Mouse (Mus musculus): ENCODE measurements at regions not wholly inside any gene's neighbourhood (a gene's known extent, or its start where the extent isn't known, plus 50 kb on each side); places are given as distances from the start of the nearest gene placed in this dataset.

DNA sequence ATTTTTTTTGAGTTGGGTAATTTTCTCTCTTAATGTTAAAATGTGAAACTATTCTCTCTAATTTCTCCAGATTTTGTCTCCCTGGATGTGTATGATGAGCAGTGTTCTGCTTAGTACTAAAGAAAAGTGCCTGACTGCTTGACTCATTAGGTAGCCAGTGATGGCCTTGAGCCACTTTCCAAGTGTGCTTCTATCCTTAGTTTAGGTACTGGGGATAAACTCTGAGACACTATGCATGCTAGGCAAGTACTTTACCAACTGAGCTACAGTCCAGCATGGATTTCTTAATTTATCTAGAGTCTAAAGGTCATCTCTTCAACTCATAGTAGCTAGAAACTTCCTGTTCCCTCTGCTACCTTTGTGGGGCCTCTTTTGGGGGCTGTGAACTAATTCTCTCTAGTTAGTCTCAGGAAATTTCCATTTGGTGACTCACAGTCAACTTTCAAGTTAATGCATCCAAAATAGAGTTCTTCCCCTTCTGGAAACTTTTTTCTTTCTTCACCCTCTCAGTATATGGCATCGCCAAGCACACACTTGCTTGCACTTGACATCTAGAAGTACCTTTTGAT is 112.8 kb downstream of the Ube2e3 start:
- 62% methylated on average over 1 of the region's 1 CpGs for whole genome bisulfite sequencing
- Histone ChIP-seq H3K4me3 (ENCODE audit: control insufficient read depth in 1 of 2, insufficient read depth in 1 of 2, low read depth in 1 of 2, low read length in 2 of 2) (no peak overlapping the region), H3K4me1 (ENCODE audit: control insufficient read depth in 2 of 2, insufficient read depth in 2 of 2, low read length in 2 of 2) (no peaks in the 10 kb centered on the region), H3K4me2 (ENCODE audit: low read length) (no peak overlapping the region), H3K27ac (replicated peaks in 1 of 2; ENCODE audit: control insufficient read depth in 1 of 2, insufficient read depth in 1 of 2, low read depth in 2 of 2, low read length in 2 of 2) (no peak overlapping the region), H3K9me3 (ENCODE audit: control insufficient read depth, low read length) (no peaks in the 10 kb centered on the region), H3K9ac (ENCODE audit: low read length) (no peak overlapping the region), H3K27me3 (ENCODE audit: control insufficient read depth, insufficient read depth, low read length) (no peaks in the 10 kb centered on the region), H3K36me3 (ENCODE audit: control insufficient read depth, insufficient read depth, low read length) (no peaks in the 10 kb centered on the region)
- no peak for ATAC-seq (ENCODE audit: insufficient number of reproducible peaks, insufficient read depth, low FRiP score, low read depth)

DNA sequence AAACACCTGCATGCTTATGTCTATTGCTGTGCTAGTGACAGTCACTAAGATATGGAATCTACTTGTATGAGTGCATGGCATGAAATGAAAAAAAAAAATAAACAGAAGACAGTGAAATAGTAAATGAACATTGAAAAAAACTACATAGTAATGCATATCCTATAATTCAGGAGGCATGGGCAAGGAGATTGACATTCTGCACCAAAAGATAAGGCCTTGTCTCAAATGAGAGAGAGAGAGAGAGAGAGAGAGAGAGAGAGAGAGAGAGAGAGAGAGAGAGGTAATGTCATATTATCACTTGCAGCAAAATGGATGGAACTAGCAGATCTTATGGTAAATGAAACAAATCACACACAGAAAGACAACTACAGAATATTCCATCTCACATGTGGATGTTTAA is 115.4 kb downstream of the Ube2e3 start:
- no peak overlapping the region for H3K27ac ChIP-seq (replicated peaks in 1 of 2; ENCODE audit: control insufficient read depth in 1 of 2, insufficient read depth in 1 of 2, low read depth in 2 of 2, low read length in 2 of 2)
- no peak for ATAC-seq (ENCODE audit: insufficient number of reproducible peaks, insufficient read depth, low FRiP score, low read depth)
- no peak overlapping the region for H3K9ac ChIP-seq (ENCODE audit: low read length)
- no peaks in the 10 kb centered on the region for H3K4me1 ChIP-seq (ENCODE audit: control insufficient read depth in 2 of 2, insufficient read depth in 2 of 2, low read length in 2 of 2)
- H3K4me2 ChIP-seq (ENCODE audit: low read length) = no peak overlapping the region
- no peaks in the 10 kb centered on the region for H3K36me3 ChIP-seq (ENCODE audit: control insufficient read depth, insufficient read depth, low read length)
- no peaks in the 10 kb centered on the region for H3K27me3 ChIP-seq (ENCODE audit: control insufficient read depth, insufficient read depth, low read length)
- H3K4me3 ChIP-seq (ENCODE audit: control insufficient read depth in 1 of 2, insufficient read depth in 1 of 2, low read depth in 1 of 2, low read length in 2 of 2) = no peak overlapping the region
- H3K9me3 ChIP-seq (ENCODE audit: control insufficient read depth, low read length) = no peaks in the 10 kb centered on the region

DNA sequence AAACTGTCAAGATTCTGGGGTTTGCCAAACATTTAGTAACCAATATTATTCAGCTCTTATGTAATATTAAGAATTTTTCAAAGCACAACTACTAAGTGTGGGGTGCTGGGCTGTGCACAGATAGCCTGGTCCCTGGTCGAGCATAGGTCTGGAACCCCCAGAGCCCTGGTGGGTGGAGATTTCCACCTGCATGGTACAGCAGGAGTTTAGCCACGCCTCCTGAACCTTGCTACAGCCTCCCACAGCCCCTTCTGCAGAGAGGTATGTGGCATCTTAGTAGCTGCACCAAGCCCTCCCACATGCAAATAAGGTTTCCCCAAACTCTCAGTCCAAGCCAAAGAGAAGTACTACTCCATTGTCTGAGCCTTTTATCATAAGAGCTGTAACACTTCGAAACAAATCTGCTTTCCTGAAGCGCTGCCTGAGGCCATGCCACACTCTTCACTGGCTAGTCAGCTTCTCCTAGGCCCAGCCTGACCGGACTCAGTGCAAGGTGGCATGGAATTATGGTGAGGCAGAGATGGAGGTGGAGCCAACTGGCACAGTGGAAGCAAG is 116.1 kb downstream of the Ube2e3 start:
- WGBS = 55% methylated on average over 5 of the region's 5 CpGs
- H3K36me3 ChIP-seq (ENCODE audit: control insufficient read depth, insufficient read depth, low read length) = no peaks in the 10 kb centered on the region
- no peak for ATAC-seq (ENCODE audit: insufficient number of reproducible peaks, insufficient read depth, low FRiP score, low read depth)
- no peaks in the 10 kb centered on the region for H3K9me3 ChIP-seq (ENCODE audit: control insufficient read depth, low read length)
- no peaks in the 10 kb centered on the region for H3K27me3 ChIP-seq (ENCODE audit: control insufficient read depth, insufficient read depth, low read length)
- no peak overlapping the region for H3K4me3 ChIP-seq (ENCODE audit: control insufficient read depth in 1 of 2, insufficient read depth in 1 of 2, low read depth in 1 of 2, low read length in 2 of 2)
- H3K27ac ChIP-seq (replicated peaks in 1 of 2; ENCODE audit: control insufficient read depth in 1 of 2, insufficient read depth in 1 of 2, low read depth in 2 of 2, low read length in 2 of 2) = no peak overlapping the region
- no peak overlapping the region for H3K4me2 ChIP-seq (ENCODE audit: low read length)
- no peak overlapping the region for H3K9ac ChIP-seq (ENCODE audit: low read length)
- no peaks in the 10 kb centered on the region for H3K4me1 ChIP-seq (ENCODE audit: control insufficient read depth in 2 of 2, insufficient read depth in 2 of 2, low read length in 2 of 2)

DNA sequence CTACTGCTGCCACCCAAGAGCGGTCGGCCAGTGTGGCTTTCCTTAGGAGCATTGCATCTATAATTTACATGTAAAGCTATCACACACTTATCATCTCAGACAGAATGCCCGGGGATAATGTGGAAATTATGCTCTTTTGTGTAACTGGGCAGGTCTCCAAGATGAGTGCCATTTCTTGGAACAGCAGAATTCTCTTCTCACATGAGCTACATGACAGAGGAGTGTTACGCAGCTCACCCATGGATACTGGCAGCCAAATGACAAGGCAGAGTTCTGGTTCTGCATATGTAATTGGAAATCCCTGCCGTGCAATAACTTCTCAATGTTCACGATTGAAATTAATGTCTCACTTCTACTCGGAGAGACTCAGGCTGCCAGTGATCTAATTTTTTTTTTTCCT is 119.1 kb downstream of the Ube2e3 start:
- H3K36me3 ChIP-seq (ENCODE audit: control insufficient read depth, insufficient read depth, low read length) = no peaks in the 10 kb centered on the region
- H3K27ac ChIP-seq (replicated peaks in 1 of 2; ENCODE audit: control insufficient read depth in 1 of 2, insufficient read depth in 1 of 2, low read depth in 2 of 2, low read length in 2 of 2) = no peak overlapping the region
- no peak overlapping the region for H3K4me2 ChIP-seq (ENCODE audit: low read length)
- no peak for ATAC-seq (ENCODE audit: insufficient number of reproducible peaks, insufficient read depth, low FRiP score, low read depth)
- H3K9ac ChIP-seq (ENCODE audit: low read length) = no peak overlapping the region
- WGBS = 80% methylated on average over 7 of the region's 7 CpGs
- no peak overlapping the region for H3K4me3 ChIP-seq (ENCODE audit: control insufficient read depth in 1 of 2, insufficient read depth in 1 of 2, low read depth in 1 of 2, low read length in 2 of 2)
- H3K9me3 ChIP-seq (ENCODE audit: control insufficient read depth, low read length) = no peaks in the 10 kb centered on the region
- H3K4me1 ChIP-seq (ENCODE audit: control insufficient read depth in 2 of 2, insufficient read depth in 2 of 2, low read length in 2 of 2) = no peaks in the 10 kb centered on the region
- no peaks in the 10 kb centered on the region for H3K27me3 ChIP-seq (ENCODE audit: control insufficient read depth, insufficient read depth, low read length)

DNA sequence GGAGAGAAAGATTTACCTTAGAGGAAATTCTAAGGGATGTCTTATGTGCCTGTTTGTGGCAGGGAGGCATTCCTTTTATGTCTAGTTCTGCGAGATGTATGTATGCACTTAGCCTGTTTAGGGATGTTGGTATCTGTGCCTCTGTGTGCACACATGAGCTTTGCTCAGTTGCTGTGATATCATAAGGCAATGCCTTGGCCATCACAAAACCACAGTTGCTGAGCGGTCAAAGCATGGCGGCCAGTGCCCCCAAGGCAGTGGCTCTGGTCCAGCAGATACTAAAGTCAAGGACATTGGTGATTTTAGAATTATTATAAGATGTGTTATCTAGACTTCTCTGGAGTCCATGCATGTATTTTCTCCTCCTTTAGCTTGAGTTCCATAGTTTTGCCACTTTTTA is 119.5 kb downstream of the Ube2e3 start:
- H3K36me3 ChIP-seq (ENCODE audit: control insufficient read depth, insufficient read depth, low read length) = no peaks in the 10 kb centered on the region
- no peak overlapping the region for H3K4me2 ChIP-seq (ENCODE audit: low read length)
- WGBS = 89% methylated on average over 3 of the region's 3 CpGs
- H3K9me3 ChIP-seq (ENCODE audit: control insufficient read depth, low read length) = no peaks in the 10 kb centered on the region
- H3K4me1 ChIP-seq (ENCODE audit: control insufficient read depth in 2 of 2, insufficient read depth in 2 of 2, low read length in 2 of 2) = no peaks in the 10 kb centered on the region
- no peak overlapping the region for H3K27ac ChIP-seq (replicated peaks in 1 of 2; ENCODE audit: control insufficient read depth in 1 of 2, insufficient read depth in 1 of 2, low read depth in 2 of 2, low read length in 2 of 2)
- no peak for ATAC-seq (ENCODE audit: insufficient number of reproducible peaks, insufficient read depth, low FRiP score, low read depth)
- H3K9ac ChIP-seq (ENCODE audit: low read length) = no peak overlapping the region
- H3K27me3 ChIP-seq (ENCODE audit: control insufficient read depth, insufficient read depth, low read length) = no peaks in the 10 kb centered on the region
- H3K4me3 ChIP-seq (ENCODE audit: control insufficient read depth in 1 of 2, insufficient read depth in 1 of 2, low read depth in 1 of 2, low read length in 2 of 2) = no peak overlapping the region

DNA sequence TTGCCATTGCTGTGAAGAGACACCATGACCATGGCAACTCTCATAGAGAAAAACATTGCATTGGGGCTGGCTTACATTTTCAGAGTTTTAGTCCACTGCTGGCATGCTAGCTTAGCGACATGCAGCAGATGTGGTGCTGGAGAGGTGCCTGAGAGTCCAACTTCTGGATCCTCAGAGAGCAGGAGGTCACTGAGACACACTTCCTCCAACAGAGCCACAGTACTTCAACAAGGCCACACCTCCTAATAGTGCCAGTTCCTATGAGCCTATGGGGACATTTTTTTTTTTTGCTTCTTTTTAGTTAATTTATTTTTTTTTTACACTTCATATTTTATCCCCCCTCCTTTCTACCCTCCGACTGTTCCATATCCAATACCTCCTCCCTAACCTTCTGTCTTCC is 120.3 kb downstream of the Ube2e3 start:
- no peaks in the 10 kb centered on the region for H3K9me3 ChIP-seq (ENCODE audit: control insufficient read depth, low read length)
- H3K27me3 ChIP-seq (ENCODE audit: control insufficient read depth, insufficient read depth, low read length) = no peaks in the 10 kb centered on the region
- no peak overlapping the region for H3K4me3 ChIP-seq (ENCODE audit: control insufficient read depth in 1 of 2, insufficient read depth in 1 of 2, low read depth in 1 of 2, low read length in 2 of 2)
- no peaks in the 10 kb centered on the region for H3K36me3 ChIP-seq (ENCODE audit: control insufficient read depth, insufficient read depth, low read length)
- WGBS = 82% methylated on average over 2 of the region's 2 CpGs
- no peak for ATAC-seq (ENCODE audit: insufficient number of reproducible peaks, insufficient read depth, low FRiP score, low read depth)
- H3K27ac ChIP-seq (replicated peaks in 1 of 2; ENCODE audit: control insufficient read depth in 1 of 2, insufficient read depth in 1 of 2, low read depth in 2 of 2, low read length in 2 of 2) = no peak overlapping the region
- H3K9ac ChIP-seq (ENCODE audit: low read length) = no peak overlapping the region
- H3K4me1 ChIP-seq (ENCODE audit: control insufficient read depth in 2 of 2, insufficient read depth in 2 of 2, low read length in 2 of 2) = no peaks in the 10 kb centered on the region
- H3K4me2 ChIP-seq (ENCODE audit: low read length) = no peak overlapping the region

DNA sequence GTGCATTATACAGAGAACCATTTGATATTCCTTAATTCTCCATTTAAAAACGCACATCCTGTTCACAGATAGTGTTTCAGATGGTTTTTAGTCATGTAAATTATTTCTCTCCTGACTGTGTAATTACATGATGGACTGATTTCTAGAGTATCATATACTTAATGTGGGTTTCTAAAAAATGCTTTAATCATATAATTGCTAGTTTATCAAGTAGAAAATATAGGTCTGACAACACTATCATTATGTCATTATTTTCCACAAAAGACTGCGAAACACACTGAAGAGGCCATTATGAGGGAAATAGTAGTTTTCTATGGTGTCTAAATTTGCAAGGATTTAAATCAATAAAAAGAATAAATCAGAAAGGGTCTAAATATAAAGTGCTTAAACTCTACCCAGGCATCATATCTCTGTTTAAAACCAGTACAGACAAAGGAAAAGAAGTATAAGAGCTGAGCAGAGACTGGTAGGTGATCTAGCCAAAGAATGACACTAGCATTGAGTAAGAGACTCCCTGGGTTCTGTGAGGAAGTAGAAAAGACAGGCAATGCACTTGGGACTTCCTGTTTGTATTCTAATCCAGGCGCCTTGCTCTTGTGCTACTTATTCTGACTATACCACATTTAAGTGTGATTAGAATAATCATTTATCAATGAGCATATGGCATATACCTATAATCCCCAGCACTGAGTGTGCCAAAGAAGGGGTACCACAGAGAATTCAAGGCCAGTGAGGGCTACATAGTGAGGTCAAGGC is 127.1 kb downstream of the Ube2e3 start:
- H3K27me3 ChIP-seq (ENCODE audit: control insufficient read depth, insufficient read depth, low read length) = no peaks in the 10 kb centered on the region
- WGBS = 85% methylated on average over 3 of the region's 3 CpGs
- H3K27ac ChIP-seq (replicated peaks in 1 of 2; ENCODE audit: control insufficient read depth in 1 of 2, insufficient read depth in 1 of 2, low read depth in 2 of 2, low read length in 2 of 2) = no peak overlapping the region
- no peaks in the 10 kb centered on the region for H3K9me3 ChIP-seq (ENCODE audit: control insufficient read depth, low read length)
- no peaks in the 10 kb centered on the region for H3K36me3 ChIP-seq (ENCODE audit: control insufficient read depth, insufficient read depth, low read length)
- no peaks in the 10 kb centered on the region for H3K4me1 ChIP-seq (ENCODE audit: control insufficient read depth in 2 of 2, insufficient read depth in 2 of 2, low read length in 2 of 2)
- no peak overlapping the region for H3K4me3 ChIP-seq (ENCODE audit: control insufficient read depth in 1 of 2, insufficient read depth in 1 of 2, low read depth in 1 of 2, low read length in 2 of 2)
- ATAC-seq (ENCODE audit: insufficient number of reproducible peaks, insufficient read depth, low FRiP score, low read depth) = no peak
- H3K9ac ChIP-seq (ENCODE audit: low read length) = no peak overlapping the region
- no peak overlapping the region for H3K4me2 ChIP-seq (ENCODE audit: low read length)

DNA sequence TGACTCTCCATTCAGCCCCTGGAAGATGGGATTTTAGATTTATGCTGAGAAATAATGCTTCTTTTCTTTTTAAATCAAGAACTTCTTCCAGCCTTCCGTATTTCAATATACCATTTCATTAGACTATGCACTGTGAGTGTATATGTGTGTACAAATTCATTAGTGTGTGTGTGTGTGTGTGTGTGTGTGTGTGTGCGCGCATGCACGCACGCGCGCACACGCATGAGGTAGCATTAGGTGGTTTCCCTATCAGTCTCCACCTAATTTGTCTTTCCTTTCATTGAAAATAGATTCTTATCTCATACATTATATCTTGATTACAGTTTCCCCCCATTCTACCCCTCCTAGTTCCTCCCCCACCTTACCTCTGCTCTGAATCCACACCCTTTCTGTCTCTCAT is 130.7 kb downstream of the Ube2e3 start:
- Histone ChIP-seq H3K36me3 (ENCODE audit: control insufficient read depth, insufficient read depth, low read length) (no peaks in the 10 kb centered on the region), H3K9ac (ENCODE audit: low read length) (no peak overlapping the region), H3K4me1 (ENCODE audit: control insufficient read depth in 2 of 2, insufficient read depth in 2 of 2, low read length in 2 of 2) (no peaks in the 10 kb centered on the region), H3K27me3 (ENCODE audit: control insufficient read depth, insufficient read depth, low read length) (no peaks in the 10 kb centered on the region), H3K27ac (replicated peaks in 1 of 2; ENCODE audit: control insufficient read depth in 1 of 2, insufficient read depth in 1 of 2, low read depth in 2 of 2, low read length in 2 of 2) (no peak overlapping the region), H3K4me3 (ENCODE audit: control insufficient read depth in 1 of 2, insufficient read depth in 1 of 2, low read depth in 1 of 2, low read length in 2 of 2) (no peak overlapping the region), H3K4me2 (ENCODE audit: low read length) (no peak overlapping the region), H3K9me3 (ENCODE audit: control insufficient read depth, low read length) (no peaks in the 10 kb centered on the region)
- WGBS = 97% methylated on average over 8 of the region's 8 CpGs
- no peak for ATAC-seq (ENCODE audit: insufficient number of reproducible peaks, insufficient read depth, low FRiP score, low read depth)
